Mouse (Mus musculus) gastrocnemius, postnatal 4 days (tissue): ENCODE measurements around the gene Twsg1. TPM values are rescaled to one million over a fixed set of nuclear protein-coding genes. Genes with fewer than 3 reads are reported as not detected.

Experiments used
- DNase-seq, 2 experiments: peaks; one replicate each; pipeline ENCODE4 v3.0.0; 2021 to 2022; ENCODE audit warnings: low spot score in 2 of 2, mixed read lengths in 2 of 2
- total RNA-seq, 2 experiments: library from RNA; stranded (reverse); gene quantifications; 2 replicates each; pipeline ENCODE4 v1.2.3; 2021

Gene Twsg1
- total RNA-seq, 2 experiments from 2014 or later, result 38.6 to 45.8 TPM

- no peak for DNase-seq
Observed at GRCm38 (mm10) chr17:65896016-65896415, 55.0 kb downstream of the Twsg1 start.

DNA sequence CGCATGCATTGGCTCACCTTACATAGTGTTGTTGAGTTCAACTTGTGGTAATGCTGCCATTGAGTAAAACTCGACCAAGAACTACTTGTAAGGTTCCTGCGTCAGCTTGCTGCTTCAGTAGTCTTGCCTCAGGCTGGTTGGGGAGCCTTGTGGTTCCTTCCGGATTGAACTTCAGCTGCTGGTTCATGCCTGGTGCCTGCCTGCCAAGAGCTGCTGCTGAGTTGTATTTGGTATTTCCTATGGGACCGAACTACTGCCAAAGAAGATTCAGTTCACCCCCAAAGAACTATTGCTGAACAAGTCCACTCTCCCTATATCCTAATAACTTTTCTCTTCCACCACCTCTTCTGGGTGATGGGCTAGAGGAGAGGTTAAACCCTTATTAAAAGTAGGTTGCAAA lies 61.5 kb downstream of the Twsg1 start:
- no peak for DNase-seq

GRCm38 (mm10) chr17:65886571-65886970 lies 64.5 kb downstream of the Twsg1 start:
- DNase-seq, result no peak

- DNase-seq, result no peak
Observed at GRCm38 (mm10) chr17:65885697-65886529, 65.1 kb downstream of the Twsg1 start, which contains the start of gene Ralbp1. TSS of gene Ralbp1 (minus strand) at chr17:65885798.

GRCm38 (mm10) chr17:65885398-65885696 lies 65.7 kb downstream of the Twsg1 start:
- DNase-seq, result no peak

DNA sequence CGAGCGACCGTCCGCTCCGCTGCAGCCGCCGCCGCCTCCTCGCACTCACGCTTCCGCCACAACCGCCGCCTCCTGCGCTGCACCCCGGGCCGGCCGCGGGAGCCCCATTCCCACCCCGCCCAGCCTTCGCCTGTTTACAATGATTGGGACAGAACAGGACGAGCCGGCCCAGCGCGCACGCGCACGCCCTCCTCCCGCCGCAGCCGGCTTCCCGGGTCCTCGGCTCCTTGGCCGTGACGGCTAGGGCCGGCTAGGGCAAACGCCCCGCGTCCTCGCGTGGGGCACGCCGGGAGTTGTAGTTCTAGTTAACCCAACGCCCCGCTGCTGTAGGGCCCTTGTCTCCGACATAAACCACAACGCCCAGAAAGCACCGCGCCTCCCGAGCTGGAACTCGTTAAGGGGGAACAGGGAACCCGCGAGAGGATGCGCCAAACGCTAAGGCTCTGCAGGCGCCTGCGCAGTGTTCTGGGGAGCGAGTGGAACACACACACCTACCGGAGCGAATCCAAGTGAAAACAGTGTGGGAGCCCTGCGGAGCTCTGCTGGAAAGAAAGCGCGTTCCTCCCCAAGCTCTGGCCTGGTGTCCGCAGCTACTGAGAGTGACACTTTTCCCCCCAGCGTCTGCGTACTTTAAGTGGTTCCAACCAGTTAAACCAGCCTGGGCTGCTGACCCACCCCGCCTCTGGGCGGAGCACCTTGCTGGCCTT lies 66.2 kb downstream of the Twsg1 start:
- peak; percentile 98 to 100 for DNase-seq

- peak; percentile 46 to 58 for DNase-seq
Observed at GRCm38 (mm10) chr17:65884061-65884669, 66.9 kb downstream of the Twsg1 start.

GRCm38 (mm10) chr17:65877026-65877425 lies 74.0 kb downstream of the Twsg1 start:
- no peak for DNase-seq

DNA sequence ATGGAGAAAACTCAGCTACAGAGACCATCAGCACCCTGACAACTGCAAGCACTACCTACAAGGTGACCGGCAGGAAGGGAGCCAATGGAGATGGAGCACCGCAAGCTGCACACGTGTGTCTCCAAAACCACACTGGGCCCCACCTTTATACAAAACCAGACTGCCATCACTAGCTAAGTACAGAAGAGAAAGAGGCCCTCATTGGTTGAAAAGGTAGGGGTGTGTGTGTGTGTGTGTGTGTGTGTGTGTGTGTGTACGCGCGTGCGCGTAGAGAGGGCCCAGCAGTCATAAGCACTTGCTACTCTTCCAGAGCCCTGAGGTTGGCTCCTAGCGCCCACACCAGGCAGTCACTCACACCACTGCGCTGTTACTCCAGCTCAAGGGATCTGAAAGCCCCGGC lies 77.2 kb downstream of the Twsg1 start:
- no peak for DNase-seq

DNA sequence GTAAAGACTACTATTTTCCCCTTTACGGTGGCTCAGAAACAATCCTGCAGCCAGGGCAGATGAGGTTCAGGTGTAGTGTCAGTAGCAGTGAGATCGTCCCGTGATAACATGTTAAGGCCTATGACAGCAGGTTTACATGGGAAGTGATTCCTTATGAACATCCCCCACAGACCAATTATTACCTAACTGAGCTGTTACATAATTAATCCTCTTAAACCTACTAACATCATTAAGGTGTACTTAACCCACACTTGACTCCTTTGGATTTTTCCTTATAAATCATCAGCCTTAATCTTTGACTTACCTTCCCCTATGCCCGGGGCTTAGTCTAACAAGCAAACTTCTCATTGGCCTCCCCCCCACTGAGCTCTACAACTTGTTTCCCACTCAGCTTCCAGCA lies 77.9 kb downstream of the Twsg1 start:
- no peak for DNase-seq

DNA sequence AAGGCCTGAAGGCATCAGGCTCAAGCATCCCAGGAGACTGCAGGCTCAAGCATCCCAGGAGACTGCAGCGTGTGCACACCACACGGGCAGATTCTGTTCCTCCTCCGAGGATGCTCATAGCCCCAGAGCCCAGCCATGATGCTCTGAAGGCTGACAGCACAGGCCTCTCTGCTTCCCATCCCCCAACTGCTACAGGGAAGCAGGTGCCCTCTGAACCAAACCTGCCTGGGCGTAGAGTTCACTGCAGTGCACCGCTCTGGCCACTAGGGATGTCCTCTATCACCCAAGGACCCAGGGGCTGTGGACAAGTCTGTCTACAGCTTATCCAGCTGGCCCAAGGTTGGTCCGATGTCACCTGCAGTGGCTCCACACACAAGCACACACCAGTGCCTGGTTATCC lies 78.4 kb downstream of the Twsg1 start:
- no peak for DNase-seq

DNA sequence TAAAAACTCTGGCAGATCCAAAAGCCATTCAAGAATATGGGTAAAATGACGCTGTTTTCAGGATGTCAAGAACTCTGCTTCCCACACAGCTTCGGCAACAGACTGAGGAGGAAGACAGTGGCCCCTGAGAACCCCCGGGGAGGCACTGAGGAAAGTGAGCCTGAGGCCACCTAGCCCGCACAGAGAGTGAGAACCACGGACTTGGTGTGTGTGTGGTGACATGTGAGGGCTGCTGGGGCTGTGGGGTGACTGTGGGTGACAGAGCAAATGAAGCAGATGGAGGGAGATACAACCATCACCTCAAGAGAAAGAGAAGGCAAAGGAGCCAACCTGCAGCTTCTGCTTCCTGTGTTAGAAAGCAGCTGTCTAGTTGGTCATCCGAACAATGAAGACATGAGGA lies 79.0 kb downstream of the Twsg1 start:
- no peak for DNase-seq

Other genes starting within 250 kb of the Twsg1 start
- gene Rab31, start 178.5 kb downstream of the Twsg1 start, total RNA-seq, result 10 to 100 TPM; 38.2 to 40.8 TPM
- gene Ppp4r1, start 168.7 kb downstream of the Twsg1 start, total RNA-seq, result 10 to 100 TPM; 52.3 to 57.5 TPM
- 10 to 100 TPM; 38.3 to 39.1 TPM for gene Ralbp1, start 65.4 kb downstream of the Twsg1 start, total RNA-seq
- 10 to 100 TPM; 17.8 to 24.7 TPM for gene Ankrd12, start 125.9 kb upstream of the Twsg1 start, total RNA-seq
- gene Ndufv2, start 150.3 kb upstream of the Twsg1 start, total RNA-seq, result 100 to 1,000 TPM; 447 to 482 TPM
- 10 to 100 TPM; 26.3 to 28.7 TPM for gene Washc1, start 160.3 kb upstream of the Twsg1 start, total RNA-seq
- gene Ddx11, start 172.3 kb upstream of the Twsg1 start, total RNA-seq, result 1 to 10 TPM; 6.6 to 7.5 TPM